Mouse (Mus musculus) MEL (cell line): ENCODE measurements at regions not wholly inside any gene's neighbourhood (a gene's known extent, or its start where the extent isn't known, plus 50 kb on each side); places are given as distances from the start of the nearest gene placed in this dataset.

Experiments
- DNase-seq: peaks from one replicate; pipeline ENCODE4 v3.0.0; 2011; ENCODE audit warnings: low read depth, low spot score
- H3K27ac ChIP-seq: 2 replicates; pipeline ENCODE4 v1.5.1; 2012; ENCODE audit warnings: low read depth, mild to moderate bottlenecking, control low read depth, low read length, moderate library complexity; ENCODE audit not compliant: control insufficient read depth
- H3K27me3 ChIP-seq, 2 experiments: fragments of 150-350 bp in 1 of 2; sonication (generic) in 1 of 2; 2 replicates each; pipeline ENCODE4 v1.6.1; 2012; ENCODE audit warnings: low read length in 2 of 2, mild to moderate bottlenecking in 2 of 2, improper control_type of control experiment in 1 of 2, moderate library complexity in 1 of 2; ENCODE audit not compliant: insufficient read depth in 2 of 2, control insufficient read depth in 1 of 2
- H3K36me3 ChIP-seq, 2 experiments: 2 replicates each; pipeline ENCODE4 v1.6.1; 2012 to 2014; ENCODE audit warnings: low read length in 2 of 2, improper control_type of control experiment in 1 of 2, inconsistent platforms in 1 of 2, mild to moderate bottlenecking in 1 of 2; ENCODE audit not compliant: insufficient read depth in 2 of 2, control insufficient read depth in 1 of 2
- H3K4me1 ChIP-seq, 2 experiments: fragments of 150-350 bp in 1 of 2; sonication (generic) in 1 of 2; 2 replicates each; pipeline ENCODE4 v1.6.1; 2012; ENCODE audit warnings: low read length in 2 of 2, improper control_type of control experiment in 1 of 2, mild to moderate bottlenecking in 1 of 2; ENCODE audit not compliant: insufficient read depth in 2 of 2, control insufficient read depth in 1 of 2
- H3K4me3 ChIP-seq, 2 experiments: fragments of 150-350 bp in 1 of 2; sonication (generic) in 1 of 2; 2 replicates each; pipeline ENCODE4 v1.5.1; 2012; ENCODE audit warnings: low read depth in 2 of 2, low read length in 2 of 2, mild to moderate bottlenecking in 2 of 2, moderate library complexity in 2 of 2, control low read depth in 1 of 2, improper control_type of control experiment in 1 of 2; ENCODE audit not compliant: control insufficient read depth in 1 of 2, insufficient read depth in 1 of 2
- H3K79me2 ChIP-seq: 2 replicates; pipeline ENCODE4 v1.6.1; 2012; ENCODE audit warnings: mild to moderate bottlenecking, low read length, moderate library complexity; ENCODE audit not compliant: control insufficient read depth, poor library complexity, insufficient read depth
- H3K9ac ChIP-seq: 2 replicates; pipeline ENCODE4 v1.6.1; 2012; ENCODE audit warnings: low read depth, mild to moderate bottlenecking, control low read depth, low read length, moderate library complexity; ENCODE audit not compliant: control insufficient read depth, poor library complexity, severe bottlenecking
- H3K9me3 ChIP-seq: fragments of 150-350 bp; sonication (generic); replicated peaks from 2 replicates; pipeline ENCODE4 v1.6.1; 2012; ENCODE audit warnings: mild to moderate bottlenecking, low read length, improper control_type of control experiment, moderate library complexity; ENCODE audit not compliant: insufficient read depth
- BHLHE40 ChIP-seq: IDR thresholded peaks from 2 replicates; pipeline ENCODE4 v1.6.1; 2012; ENCODE audit warnings: low read depth, mild to moderate bottlenecking, inconsistent platforms, low read length, improper control_type of control experiment, borderline replicate concordance
- EP300 ChIP-seq, 2 experiments: IDR thresholded peaks; 2 replicates each; pipeline ENCODE4 v1.6.1; 2011; ENCODE audit warnings: improper control_type of control experiment in 2 of 2, low read length in 2 of 2, low read depth in 1 of 2, mild to moderate bottlenecking in 1 of 2
- GABPA ChIP-seq: IDR thresholded peaks from 2 replicates; pipeline ENCODE4 v1.6.1; 2012; ENCODE audit warnings: low read depth, mild to moderate bottlenecking, inconsistent platforms, low read length, improper control_type of control experiment, moderate library complexity
- JUND ChIP-seq: IDR thresholded peaks from 2 replicates; pipeline ENCODE4 v1.6.1; 2011; ENCODE audit warnings: low read depth, mild to moderate bottlenecking, improper control_type of control experiment, low read length
- KAT2A ChIP-seq: conservative IDR thresholded peaks from 2 replicates; pipeline ENCODE4 v1.6.1; 2012; ENCODE audit warnings: low read depth, low read length, improper control_type of control experiment, inconsistent platforms
- MAFK ChIP-seq: IDR thresholded peaks from 2 replicates; pipeline ENCODE4 v1.6.1; 2011; ENCODE audit warnings: low read depth, mild to moderate bottlenecking, low read length, improper control_type of control experiment, borderline replicate concordance
- MEF2A ChIP-seq: IDR thresholded peaks from 2 replicates; pipeline ENCODE4 v1.6.1; 2014; ENCODE audit warnings: low read depth, mild to moderate bottlenecking, inconsistent platforms, low read length, improper control_type of control experiment; ENCODE audit not compliant: poor library complexity, insufficient replicate concordance, severe bottlenecking; ENCODE audit errors: extremely low read depth
- MXI1 ChIP-seq: IDR thresholded peaks from 2 replicates; pipeline ENCODE4 v1.6.1; 2011; ENCODE audit warnings: mild to moderate bottlenecking, low read depth, low read length, improper control_type of control experiment
- MYB ChIP-seq: IDR thresholded peaks from 2 replicates; pipeline ENCODE4 v1.6.1; 2011; ENCODE audit warnings: mild to moderate bottlenecking, low read depth, low read length, improper control_type of control experiment
- MYC ChIP-seq: IDR thresholded peaks from 2 replicates; pipeline ENCODE4 v1.6.1; 2011; ENCODE audit warnings: low read depth, mild to moderate bottlenecking, low read length, improper control_type of control experiment, moderate library complexity
- NELFE ChIP-seq: IDR thresholded peaks from 2 replicates; pipeline ENCODE4 v1.6.1; 2011; ENCODE audit warnings: low read depth, low read length, improper control_type of control experiment
- POLR2AphosphoS2 ChIP-seq: IDR thresholded peaks from 2 replicates; pipeline ENCODE4 v1.6.1; 2011; ENCODE audit warnings: low read length, improper control_type of control experiment
- POLR2AphosphoS5 ChIP-seq: IDR thresholded peaks from 2 replicates; pipeline ENCODE4 v1.6.1; 2012; ENCODE audit warnings: low read depth, borderline replicate concordance, mild to moderate bottlenecking, inconsistent platforms, low read length, moderate library complexity, mixed read lengths
- TAL1 ChIP-seq: IDR thresholded peaks from 2 replicates; pipeline ENCODE4 v1.6.1; 2012; ENCODE audit warnings: mild to moderate bottlenecking, inconsistent platforms, low read length, moderate library complexity, mixed read lengths
- TBP ChIP-seq: IDR thresholded peaks from 2 replicates; pipeline ENCODE4 v1.8.0; 2011; ENCODE audit warnings: low read depth, low read length, improper control_type of control experiment
- UBTF ChIP-seq: IDR thresholded peaks from 2 replicates; pipeline ENCODE4 v1.6.1; 2012; ENCODE audit warnings: low read depth, mild to moderate bottlenecking, inconsistent platforms, low read length, improper control_type of control experiment, moderate library complexity, borderline replicate concordance; ENCODE audit not compliant: insufficient read depth
- USF1 ChIP-seq: IDR thresholded peaks from 2 replicates; pipeline ENCODE4 v1.6.1; 2014; ENCODE audit warnings: low read depth, mild to moderate bottlenecking, inconsistent platforms, low read length, improper control_type of control experiment, moderate library complexity
- USF2 ChIP-seq, 2 experiments: IDR thresholded peaks; 2 replicates each; pipeline ENCODE4 v1.6.1; 2011 to 2012; ENCODE audit warnings: improper control_type of control experiment in 2 of 2, low read length in 2 of 2, borderline replicate concordance in 1 of 2, inconsistent platforms in 1 of 2, low read depth in 1 of 2, mild to moderate bottlenecking in 1 of 2; ENCODE audit not compliant: insufficient read depth in 1 of 2
- ZC3H11A ChIP-seq: IDR thresholded peaks from 2 replicates; pipeline ENCODE4 v1.6.1; 2012; ENCODE audit warnings: low read depth, mild to moderate bottlenecking, inconsistent platforms, low read length, improper control_type of control experiment
- ZKSCAN1 ChIP-seq: IDR thresholded peaks from 2 replicates; pipeline ENCODE4 v1.6.1; 2012; ENCODE audit warnings: low read depth, mild to moderate bottlenecking, inconsistent platforms, low read length, improper control_type of control experiment, moderate library complexity
- ZNF384 ChIP-seq: IDR thresholded peaks from 2 replicates; pipeline ENCODE4 v1.6.1; 2012; ENCODE audit warnings: low read depth, mild to moderate bottlenecking, inconsistent platforms, low read length, improper control_type of control experiment

GRCm38 (mm10) chr10:66893836-66894235, 202.1 kb upstream of the Jmjd1c start:
- Histone ChIP-seq H3K79me2 (no peaks in the 10 kb centered on the region), H3K36me3 (no peaks in the 10 kb centered on the region), H3K4me1 (no peaks in the 10 kb centered on the region), H3K9me3 (no peaks in the 10 kb centered on the region), H3K4me3 (no peak overlapping the region), H3K27ac (no peak overlapping the region), H3K27me3 (no peaks in the 10 kb centered on the region), H3K9ac (no peak overlapping the region)
- TF ChIP-seq NELFE = no peak
- no peak for TF ChIP-seq ZKSCAN1
- TF ChIP-seq EP300 (IDR thresholded peaks at IDR 0.05; ENCODE audit: low read depth in 1 of 2, low read length in 2 of 2) = no peak
- TF ChIP-seq JUND = no peak
- no peak for TF ChIP-seq UBTF
- TF ChIP-seq MYC = no peak
- TF ChIP-seq ZC3H11A = no peak
- DNase-seq = no peak

GRCm38 (mm10) chr10:66896698-66897622, 199.0 kb upstream of the Jmjd1c start:
- H3K79me2 ChIP-seq = no peaks in the 10 kb centered on the region
- H3K27me3 ChIP-seq = no peaks in the 10 kb centered on the region
- H3K36me3 ChIP-seq = no peaks in the 10 kb centered on the region
- DNase-seq = no peak
- no peak overlapping the region for H3K4me3 ChIP-seq
- H3K9me3 ChIP-seq = no peaks in the 10 kb centered on the region
- H3K4me1 ChIP-seq = no peaks in the 10 kb centered on the region
- no peak overlapping the region for H3K27ac ChIP-seq
- H3K9ac ChIP-seq = no peak overlapping the region
- TF ChIP-seq USF2 (IDR thresholded peaks at IDR 0.05; ENCODE audit: borderline replicate concordance in 1 of 2, insufficient read depth in 1 of 2, low read depth in 1 of 2, low read length in 2 of 2) (no peak), TBP (no peak), TAL1 (no peak), BHLHE40 (no peak), JUND (no peak), MEF2A (no peak), POLR2AphosphoS5 (no peak), MAFK (no peak), ZKSCAN1 (no peak), MYB (no peak), ZNF384 (no peak), MXI1 (no peak), KAT2A (no peak), POLR2AphosphoS2 (no peak), USF1 (no peak), GABPA (no peak)
- TF ChIP-seq, all 39 proteins: peak for 0
